Mouse (Mus musculus) heart, embryonic 13.5 days (tissue): ENCODE data around the gene Dixdc1. TPM values are rescaled to one million over a fixed set of nuclear protein-coding genes. Genes with fewer than 3 reads are reported as not detected.

Experiments used
- ATAC-seq: fragments of 200-750 bp; cut with Nextera tagmentation; 2 replicates; pipeline ENCODE4 v1.8.0; 2017; ENCODE audit warnings: moderate TSS enrichment; ENCODE audit not compliant: insufficient number of reproducible peaks, low FRiP score, low TSS enrichment; ENCODE audit errors: extremely low read depth
- H3K27ac ChIP-seq: fragments of 300-500 bp; sonication (generic); replicated peaks from 2 replicates; pipeline ENCODE4 v1.5.1; 2015; ENCODE audit warnings: moderate library complexity, mild to moderate bottlenecking, inconsistent platforms
- H3K27me3 ChIP-seq: fragments of 300-500 bp; sonication (generic); replicated peaks from 2 replicates; pipeline ENCODE4 v1.6.1; 2015; ENCODE audit warnings: mild to moderate bottlenecking, inconsistent platforms
- H3K36me3 ChIP-seq: fragments of 300-500 bp; sonication (generic); 2 replicates; pipeline ENCODE4 v1.6.1; 2015; ENCODE audit warnings: mild to moderate bottlenecking, inconsistent platforms
- H3K4me1 ChIP-seq: fragments of 300-500 bp; sonication (generic); 2 replicates; pipeline ENCODE4 v1.6.1; 2015; ENCODE audit warnings: inconsistent platforms
- H3K4me2 ChIP-seq: fragments of 300-500 bp; sonication (generic); 2 replicates; pipeline ENCODE4 v1.6.1; 2015; ENCODE audit warnings: inconsistent platforms, mild to moderate bottlenecking, moderate library complexity
- H3K4me3 ChIP-seq: fragments of 300-500 bp; sonication (generic); 2 replicates; pipeline ENCODE4 v1.5.1; 2015; ENCODE audit warnings: moderate library complexity, mild to moderate bottlenecking, inconsistent platforms
- H3K9ac ChIP-seq: fragments of 300-500 bp; sonication (generic); 2 replicates; pipeline ENCODE4 v1.6.1; 2015; ENCODE audit warnings: inconsistent platforms, mild to moderate bottlenecking, moderate library complexity
- H3K9me3 ChIP-seq: fragments of 300-500 bp; sonication (generic); 2 replicates; pipeline ENCODE4 v1.6.1; 2016; ENCODE audit warnings: inconsistent platforms
- WGBS: fragments of 180-500 bp; shearing (Covaris S2); methylation state at CpG from one replicate; pipeline ENCODE4 v1.1.7; 2015; ENCODE audit warnings: mixed read lengths; 5-methylcytosine and 5-hydroxymethylcytosine counted together
- polyA plus RNA-seq: library from polyadenylated mRNA; unstranded; fragments of >200 nt; fragmentation: Nextera tagmentation; extraction: Ambion mirVana; gene quantifications from 2 replicates; pipeline ENCODE4 v1.2.1, GENCODE M21; 2015

Gene Dixdc1
- polyA plus RNA-seq, 1 experiment from 2014 or later: 8.1 TPM

GRCm38 (mm10) chr9:50722451-50722911 is 16.8 kb downstream of the Dixdc1 start:
- Histone ChIP-seq H3K4me2 (peak overlapping the region; percentile 65), H3K27me3 (no peaks in the 10 kb centered on the region), H3K9ac (no peak overlapping the region; the same call in 1 of the 2 replicates), H3K36me3 (0 out of 2 replicates have a peak, but pooled peaks cover 5% of the 10 kb centered on the region), H3K9me3 (no peaks in the 10 kb centered on the region), H3K27ac (peak overlapping the region; percentile 94), H3K4me3 (peak overlapping the region; percentile 34; the same call in 1 of the 2 replicates), H3K4me1 (peaks cover 65% of the 10 kb centered on the region)
- no peak for ATAC-seq
- WGBS: 36% methylated on average over 8 of the region's 8 CpGs

GRCm38 (mm10) chr9:50721061-50721460 is 18.3 kb downstream of the Dixdc1 start:
- H3K4me3 ChIP-seq: no peak overlapping the region
- no peaks in the 10 kb centered on the region for H3K9me3 ChIP-seq
- H3K4me2 ChIP-seq: no peak overlapping the region
- ATAC-seq: no peak
- no peaks in the 10 kb centered on the region for H3K27me3 ChIP-seq
- no peak overlapping the region; the same call in 1 of the 2 replicates for H3K27ac ChIP-seq
- 32% methylated on average over 12 of the region's 12 CpGs for WGBS
- 0 out of 2 replicates have a peak, but pooled peaks cover 8% of the 10 kb centered on the region for H3K36me3 ChIP-seq
- H3K4me1 ChIP-seq: peaks cover 51% of the 10 kb centered on the region
- no peak overlapping the region; the same call in 1 of the 2 replicates for H3K9ac ChIP-seq

GRCm38 (mm10) chr9:50718878-50719277 is 20.4 kb downstream of the Dixdc1 start:
- Histone ChIP-seq H3K4me2 (no peak overlapping the region), H3K9me3 (no peaks in the 10 kb centered on the region), H3K27me3 (no peaks in the 10 kb centered on the region), H3K9ac (no peak overlapping the region), H3K36me3 (0 out of 2 replicates have a peak, but pooled peaks cover 8% of the 10 kb centered on the region), H3K4me1 (peaks cover 29% of the 10 kb centered on the region), H3K4me3 (no peak overlapping the region), H3K27ac (no peak overlapping the region)
- WGBS: 69% methylated on average over 4 of the region's 4 CpGs
- no peak for ATAC-seq

- H3K4me3 ChIP-seq: no peak overlapping the region
- WGBS: 51% methylated on average over 4 of the region's 4 CpGs
- H3K9ac ChIP-seq: no peak overlapping the region
- no peak for ATAC-seq
- H3K27ac ChIP-seq: no peak overlapping the region
- H3K27me3 ChIP-seq: no peaks in the 10 kb centered on the region
- no peak overlapping the region for H3K4me2 ChIP-seq
- no peaks in the 10 kb centered on the region for H3K9me3 ChIP-seq
- no peaks in the 10 kb centered on the region for H3K4me1 ChIP-seq
- peaks cover 17% of the 10 kb centered on the region; the same call in 1 of the 2 replicates for H3K36me3 ChIP-seq
Measured at GRCm38 (mm10) chr9:50714188-50714587, 25.1 kb downstream of the Dixdc1 start.

- no peak overlapping the region for H3K9ac ChIP-seq
- no peaks in the 10 kb centered on the region for H3K27me3 ChIP-seq
- WGBS: 82% methylated on average over 4 of the region's 4 CpGs
- ATAC-seq: no peak
- peaks cover 22% of the 10 kb centered on the region for H3K36me3 ChIP-seq
- H3K4me2 ChIP-seq: no peak overlapping the region
- no peak overlapping the region for H3K4me3 ChIP-seq
- no peak overlapping the region for H3K27ac ChIP-seq
- no peaks in the 10 kb centered on the region for H3K9me3 ChIP-seq
- peaks cover under 1% of the 10 kb centered on the region for H3K4me1 ChIP-seq
Measured at GRCm38 (mm10) chr9:50711337-50711736, 28.0 kb downstream of the Dixdc1 start.

GRCm38 (mm10) chr9:50709108-50709507 is 30.2 kb downstream of the Dixdc1 start:
- Histone ChIP-seq H3K4me3 (no peak overlapping the region), H3K4me1 (peaks cover 6% of the 10 kb centered on the region), H3K9ac (no peak overlapping the region), H3K36me3 (peaks cover 25% of the 10 kb centered on the region), H3K4me2 (no peak overlapping the region), H3K9me3 (no peaks in the 10 kb centered on the region), H3K27me3 (no peaks in the 10 kb centered on the region), H3K27ac (no peak overlapping the region)
- no peak for ATAC-seq
- 21% methylated on average over 2 of the region's 2 CpGs for WGBS

GRCm38 (mm10) chr9:50704907-50705306 is 34.4 kb downstream of the Dixdc1 start:
- no peaks in the 10 kb centered on the region for H3K9me3 ChIP-seq
- H3K4me3 ChIP-seq: no peak overlapping the region
- H3K9ac ChIP-seq: no peak overlapping the region
- peaks cover 16% of the 10 kb centered on the region for H3K27me3 ChIP-seq
- peaks cover 17% of the 10 kb centered on the region for H3K4me1 ChIP-seq
- no peak overlapping the region for H3K27ac ChIP-seq
- 58% methylated on average over 6 of the region's 6 CpGs for WGBS
- H3K36me3 ChIP-seq: peaks cover 32% of the 10 kb centered on the region
- no peak for ATAC-seq
- no peak overlapping the region for H3K4me2 ChIP-seq

GRCm38 (mm10) chr9:50700921-50701691 is 38.2 kb downstream of the Dixdc1 start:
- H3K4me2 ChIP-seq: no peak overlapping the region
- no peak for ATAC-seq
- no peak overlapping the region for H3K4me3 ChIP-seq
- WGBS: 52% methylated on average over 11 of the region's 11 CpGs
- H3K27me3 ChIP-seq: peaks cover 32% of the 10 kb centered on the region
- no peak overlapping the region for H3K9ac ChIP-seq
- H3K9me3 ChIP-seq: no peaks in the 10 kb centered on the region
- peaks cover 40% of the 10 kb centered on the region for H3K4me1 ChIP-seq
- peaks cover 20% of the 10 kb centered on the region for H3K36me3 ChIP-seq
- H3K27ac ChIP-seq: no peak overlapping the region

- peak; percentile 22; the same call in 1 of the 2 replicates for ATAC-seq
- Histone ChIP-seq H3K27me3 (peaks cover 32% of the 10 kb centered on the region), H3K9ac (peak overlapping the region; percentile 82), H3K27ac (no peak overlapping the region), H3K4me1 (peaks cover 37% of the 10 kb centered on the region), H3K9me3 (no peaks in the 10 kb centered on the region), H3K4me2 (peak overlapping the region; percentile 99), H3K36me3 (peaks cover 24% of the 10 kb centered on the region), H3K4me3 (peak overlapping the region; percentile 66)
- under 1% methylated on average over 69 of the region's 70 CpGs for WGBS
Measured at GRCm38 (mm10) chr9:50698418-50699409, 40.6 kb downstream of the Dixdc1 start.

GRCm38 (mm10) chr9:50697706-50698041 is 41.6 kb downstream of the Dixdc1 start:
- peak overlapping the region; percentile 99 for H3K4me2 ChIP-seq
- ATAC-seq: no peak; the same call in 1 of the 2 replicates
- H3K27me3 ChIP-seq: peaks cover 32% of the 10 kb centered on the region
- under 1% methylated on average over 12 of the region's 12 CpGs for WGBS
- peak overlapping the region; percentile 77 for H3K9ac ChIP-seq
- peaks cover 37% of the 10 kb centered on the region for H3K4me1 ChIP-seq
- no peak overlapping the region for H3K27ac ChIP-seq
- peaks cover 31% of the 10 kb centered on the region for H3K36me3 ChIP-seq
- peak overlapping the region; percentile 66 for H3K4me3 ChIP-seq
- H3K9me3 ChIP-seq: no peaks in the 10 kb centered on the region
